Mouse (Mus musculus) embryo, embryonic 10 days (tissue): ENCODE measurements around the gene Plac9a.

Source experiments
- DNase-seq: peaks from one replicate; pipeline ENCODE4 v3.0.0-alpha.2; 2015; ENCODE audit warnings: low spot score

The Plac9a gene

GRCm38 (mm10) chr14:25838411-25838810 lies 64.5 kb downstream of the Plac9a start:
- no peak for DNase-seq
